Mouse (Mus musculus) brain, embryonic 14.5 days (tissue): ENCODE measurements at regions not wholly inside any gene's neighbourhood (a gene's known extent, or its start where the extent isn't known, plus 50 kb on each side); places are given as distances from the start of the nearest gene placed in this dataset.

Experiments
- DNase-seq: peaks from one replicate; pipeline ENCODE4 v3.0.0-alpha.2; 2011; ENCODE audit warnings: low read depth
- CTCF ChIP-seq: fragments of 200-500 bp; IDR thresholded peaks from 2 replicates; pipeline ENCODE4 v1.5.1; 2012; ENCODE audit warnings: inconsistent platforms, mild to moderate bottlenecking, moderate library complexity, borderline replicate concordance; ENCODE audit not compliant: insufficient read depth, insufficient read length; ENCODE audit errors: extremely low read depth
- POLR2A ChIP-seq: fragments of 200-500 bp; IDR thresholded peaks from 2 replicates; pipeline ENCODE4 v1.6.1; 2012; ENCODE audit warnings: mild to moderate bottlenecking, inconsistent platforms, borderline replicate concordance; ENCODE audit not compliant: poor library complexity, insufficient read depth, insufficient read length, severe bottlenecking; ENCODE audit errors: extremely low read depth

- DNase-seq: peak; percentile 64
- no peak for TF ChIP-seq CTCF
- no peak for TF ChIP-seq POLR2A
Observed at GRCm38 (mm10) chr16:48126797-48127196, 156.7 kb upstream of the Dppa4 start.

GRCm38 (mm10) chr16:48127338-48127737, 156.2 kb upstream of the Dppa4 start:
- TF ChIP-seq POLR2A (no peak), CTCF (no peak)

DNA sequence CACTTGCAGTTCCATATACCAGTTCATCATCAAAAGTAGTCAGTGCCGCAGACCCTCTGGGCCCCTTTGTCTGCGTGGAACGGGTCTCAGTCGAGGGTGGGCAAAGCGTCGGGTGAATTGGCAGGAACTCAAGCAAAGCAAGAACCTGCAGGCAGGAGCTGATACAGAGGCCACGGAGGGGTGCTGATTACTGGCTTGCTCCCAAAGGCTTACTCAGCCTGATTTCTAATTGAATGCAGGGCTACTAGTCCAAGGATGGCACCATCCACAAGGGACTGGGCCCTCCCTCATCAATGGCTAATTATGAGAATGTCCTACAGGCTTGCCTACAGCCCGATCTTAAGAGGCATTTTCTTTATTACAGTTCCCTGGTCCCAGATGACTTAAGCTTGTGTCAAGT, 128.2 kb upstream of the Dppa4 start:
- peak; percentile 34 for DNase-seq
- no peak for TF ChIP-seq CTCF
- no peak for TF ChIP-seq POLR2A

More at GRCm38 (mm10) chr16:48127338-48127737, 156.2 kb upstream of the Dppa4 start:
- no peak for DNase-seq

DNA sequence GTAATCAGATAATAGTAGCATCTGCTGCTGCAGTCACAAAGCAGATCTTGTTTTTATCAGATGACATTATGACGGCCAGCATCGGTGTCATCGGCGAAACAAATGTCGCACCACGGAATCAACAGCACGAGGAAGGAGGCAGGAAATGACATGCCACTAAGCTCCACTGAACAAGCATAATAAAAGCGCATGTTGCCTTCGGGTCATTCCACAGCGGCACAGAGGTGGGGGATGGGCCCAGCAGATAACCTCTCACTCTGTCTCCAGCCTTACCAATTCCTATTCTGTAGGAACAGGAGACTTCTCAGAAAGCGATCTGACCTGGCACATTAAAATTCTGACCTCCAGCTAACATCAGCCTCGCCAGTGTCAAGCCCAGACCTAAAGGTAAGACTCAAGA, 93.1 kb upstream of the Dppa4 start:
- DNase-seq: peak; percentile 10
- no peak for TF ChIP-seq CTCF
- TF ChIP-seq POLR2A: no peak

GRCm38 (mm10) chr16:48192197-48192596, 91.3 kb upstream of the Dppa4 start:
- TF ChIP-seq POLR2A: no peak
- TF ChIP-seq CTCF: no peak
- no peak for DNase-seq

- DNase-seq: no peak
- TF ChIP-seq CTCF: no peak
- no peak for TF ChIP-seq POLR2A
Observed at GRCm38 (mm10) chr16:48214976-48215375, 68.6 kb upstream of the Dppa4 start.
